Mouse (Mus musculus) heart, embryonic 14.5 days (tissue): Measurements from ENCODE around the gene Tm4sf20. TPM values are rescaled to one million over a fixed set of nuclear protein-coding genes. Genes with fewer than 3 reads are reported as not detected.

ENCODE experiments used
- polyA plus RNA-seq: library from polyadenylated mRNA; unstranded; fragments of >200 nt; fragmentation: Nextera tagmentation; extraction: Ambion mirVana; gene quantifications from 2 replicates; pipeline ENCODE4 v1.2.1, GENCODE M21; 2014

Gene Tm4sf20
- polyA plus RNA-seq, 1 experiment from 2014 or later = not detected

Other genes with a start within 250 kb of the Tm4sf20 start
- gene Col4a4, start 181.6 kb downstream of the Tm4sf20 start, polyA plus RNA-seq = 0.42 and 0.59 TPM in 2 replicates
- gene Col4a3, start 181.5 kb downstream of the Tm4sf20 start, polyA plus RNA-seq = 0.55 and 0.72 TPM in 2 replicates
- gene Mff, start 43.6 kb downstream of the Tm4sf20 start, polyA plus RNA-seq = 246 and 266 TPM in 2 replicates
- gene Gm47791, start 2.8 kb upstream of the Tm4sf20 start, polyA plus RNA-seq = not detected in 2 replicates
- 38.6 and 44.6 TPM in 2 replicates for gene Agfg1, start 71.0 kb upstream of the Tm4sf20 start, polyA plus RNA-seq
- gene A030005L19Rik, start 144.9 kb upstream of the Tm4sf20 start, polyA plus RNA-seq = not detected in 2 replicates
- not detected in 2 replicates for gene A030014E15Rik, start 156.5 kb upstream of the Tm4sf20 start, polyA plus RNA-seq
- not detected in 2 replicates for gene Gm6217, start 162.9 kb upstream of the Tm4sf20 start, polyA plus RNA-seq
- gene A030003K21Rik, start 174.9 kb upstream of the Tm4sf20 start, polyA plus RNA-seq = not detected in 2 replicates
- not detected in 2 replicates for gene Gm7544, start 187.6 kb upstream of the Tm4sf20 start, polyA plus RNA-seq
- not detected in 2 replicates for gene Gm47955, start 191.8 kb upstream of the Tm4sf20 start, polyA plus RNA-seq
- gene Gm47959, start 232.1 kb upstream of the Tm4sf20 start, polyA plus RNA-seq = not detected in 2 replicates